Mouse (Mus musculus): Measurements from ENCODE around the gene Ebna1bp2. TPM values are rescaled to one million over a fixed set of nuclear protein-coding genes. Genes with fewer than 3 reads are reported as not detected.

The Ebna1bp2 gene
- total RNA-seq (2023), result 10 to 100 TPM; 74.4 to 86.4 TPM

DNA sequence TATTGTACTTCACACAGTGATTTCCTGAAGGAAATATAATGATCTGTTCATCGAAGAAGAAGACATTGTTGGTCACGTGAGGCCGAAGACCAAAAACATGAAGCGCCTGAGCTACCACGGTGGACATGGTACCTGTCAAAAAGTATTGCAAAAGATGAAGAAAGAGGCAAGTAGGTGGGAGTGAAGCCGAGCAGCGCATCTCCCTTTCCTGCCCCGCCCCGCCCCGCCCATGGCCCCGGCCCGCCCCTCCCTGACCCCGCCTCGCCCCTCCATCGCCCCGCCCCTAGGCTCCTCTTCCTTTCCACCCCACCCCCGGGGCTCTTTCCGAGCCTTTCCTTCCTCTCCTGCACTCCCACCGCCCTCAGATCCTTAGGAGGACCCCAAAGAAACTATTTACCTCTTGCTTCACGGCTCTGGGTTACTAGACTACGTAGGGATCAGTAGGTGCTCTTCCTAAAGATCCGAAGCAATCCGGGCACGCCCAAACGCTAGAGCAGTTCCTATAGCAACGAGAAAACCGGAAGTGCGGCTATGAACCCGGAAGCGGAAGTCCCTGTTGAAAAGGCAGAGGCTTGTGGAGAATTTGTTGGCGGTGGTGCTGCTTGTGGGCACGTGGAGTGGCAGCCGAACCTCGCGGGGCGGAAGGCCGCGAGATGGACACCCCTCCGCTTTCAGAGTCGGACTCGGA lies at the start of gene Ebna1bp2, which contains the start of gene Cfap57:
TSS of gene Ebna1bp2 (plus strand) at position 521 of the 688 bp plus-strand sequence.
TSS of gene Cfap57 (minus strand) at position 499 of the 688 bp plus-strand sequence.

DNA sequence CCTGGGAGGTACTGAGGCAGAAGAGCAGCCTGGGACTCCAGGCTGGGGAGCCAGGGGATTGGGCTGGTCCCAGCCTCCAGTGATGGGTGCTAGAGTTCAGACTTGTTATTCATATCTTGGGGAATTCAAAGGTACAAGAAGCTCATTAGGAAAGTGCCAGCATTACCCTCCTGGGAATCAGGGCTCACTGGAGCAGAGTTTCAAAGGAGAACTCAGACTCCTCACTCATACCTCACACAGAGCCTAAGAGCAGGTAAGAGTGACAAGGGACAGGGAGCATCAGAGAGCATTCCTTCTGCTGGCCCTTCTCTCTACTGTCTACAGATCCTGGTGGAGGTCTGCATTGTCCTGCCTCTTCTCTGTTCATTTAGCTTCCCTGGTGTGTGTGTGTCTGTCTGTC lies 38.1 kb downstream of the Ebna1bp2 start, which contains the start of gene Olfr62:
TSS of gene Olfr62 (plus strand) at position 301 of the 400 bp plus-strand sequence.

Other genes starting within 250 kb of the Ebna1bp2 start
- 10 to 100 TPM; 66.1 to 76.6 TPM for gene Szt2, start 211.5 kb upstream of the Ebna1bp2 start, total RNA-seq (2023)
- gene Med8, start 211.5 kb upstream of the Ebna1bp2 start, total RNA-seq (2023), result 10 to 100 TPM; 72.5 to 77.1 TPM
- gene Elovl1, start 192.7 kb upstream of the Ebna1bp2 start, total RNA-seq (2023), result 10 to 100 TPM; 45.1 to 51.5 TPM
- 1 to 10 TPM; 4.9 to 7.7 TPM for gene Cdc20, start 183.4 kb upstream of the Ebna1bp2 start, total RNA-seq (2023)
- gene Mpl, start 163.3 kb upstream of the Ebna1bp2 start, total RNA-seq (2023), result not detected
- gene Tie1, start 130.7 kb upstream of the Ebna1bp2 start, total RNA-seq (2023), result not detected
- not detected for gene 2610528J11Rik, start 93.8 kb upstream of the Ebna1bp2 start, total RNA-seq (2023)
- gene Tmem125, start 76.8 kb upstream of the Ebna1bp2 start, total RNA-seq (2023), result not detected
- under 1 TPM in 1 of 2 experiments, not detected in 1; 0.15 TPM for gene Cfap57, start within 50 bp of the Ebna1bp2 start, total RNA-seq (2023)
- not detected for gene Olfr62, start 38.2 kb downstream of the Ebna1bp2 start, total RNA-seq (2023)
- not detected for gene Olfr1342, start 72.0 kb downstream of the Ebna1bp2 start, total RNA-seq (2023)
- not detected for gene Olfr1341, start 82.7 kb downstream of the Ebna1bp2 start, total RNA-seq (2023)
- not detected for gene Olfr1340, start 99.3 kb downstream of the Ebna1bp2 start, total RNA-seq (2023)
- not detected for gene Olfr1339, start 111.4 kb downstream of the Ebna1bp2 start, total RNA-seq (2023)
- gene Olfr1338, start 137.9 kb downstream of the Ebna1bp2 start, total RNA-seq (2023), result not detected
- not detected for gene Olfr1337, start 161.8 kb downstream of the Ebna1bp2 start, total RNA-seq (2023)
- not detected for gene Olfr1335, start 189.1 kb downstream of the Ebna1bp2 start, total RNA-seq (2023)
- not detected for gene Olfr1333, start 215.5 kb downstream of the Ebna1bp2 start, total RNA-seq (2023)
- not detected for gene Olfr1331, start 243.8 kb downstream of the Ebna1bp2 start, total RNA-seq (2023)

All from T-cell, adult 66 days (primary cell).